Mouse (Mus musculus) liver, embryonic 15.5 days (tissue): ENCODE results near the gene Nell2. TPM values are rescaled to one million over a fixed set of nuclear protein-coding genes. Genes with fewer than 3 reads are reported as not detected.
"Not testable (repeated sequence)": the region's sequence is repeated elsewhere in the genome, so short reads cannot be mapped to it uniquely, and the experiment has no call there.

Source experiments
- ATAC-seq: fragments of 200-750 bp; cut with Nextera tagmentation; 2 replicates; pipeline ENCODE4 v1.8.0; 2017; ENCODE audit warnings: moderate number of reproducible peaks, mild to moderate bottlenecking, moderate library complexity; ENCODE audit not compliant: insufficient read depth
- H3K27ac ChIP-seq: fragments of 300-500 bp; sonication (generic); replicated peaks from 2 replicates; pipeline ENCODE4 v1.5.1; 2015; ENCODE audit warnings: mild to moderate bottlenecking, inconsistent platforms
- H3K27me3 ChIP-seq: fragments of 300-500 bp; sonication (generic); 2 replicates; pipeline ENCODE4 v1.6.1; 2015; ENCODE audit warnings: mild to moderate bottlenecking, inconsistent platforms
- H3K36me3 ChIP-seq: fragments of 300-500 bp; sonication (generic); replicated peaks from 2 replicates; pipeline ENCODE4 v1.6.1; 2015; ENCODE audit warnings: moderate library complexity, mild to moderate bottlenecking, inconsistent platforms
- H3K4me1 ChIP-seq: fragments of 300-500 bp; sonication (generic); replicated peaks from 2 replicates; pipeline ENCODE4 v1.6.1; 2015; ENCODE audit warnings: inconsistent platforms
- H3K4me2 ChIP-seq: fragments of 300-500 bp; sonication (generic); 2 replicates; pipeline ENCODE4 v1.6.1; 2015; ENCODE audit warnings: moderate library complexity, mild to moderate bottlenecking, inconsistent platforms
- H3K4me3 ChIP-seq: fragments of 300-500 bp; sonication (generic); replicated peaks from 2 replicates; pipeline ENCODE4 v1.5.1; 2015; ENCODE audit warnings: mild to moderate bottlenecking, inconsistent platforms
- H3K9ac ChIP-seq: fragments of 300-500 bp; sonication (generic); 2 replicates; pipeline ENCODE4 v1.6.1; 2015; ENCODE audit warnings: moderate library complexity, mild to moderate bottlenecking, inconsistent platforms
- H3K9me3 ChIP-seq: fragments of 300-500 bp; sonication (generic); replicated peaks from 2 replicates; pipeline ENCODE4 v1.6.1; 2016; ENCODE audit warnings: inconsistent platforms
- WGBS: fragments of 180-500 bp; shearing (Covaris S2); methylation state at CpG from one replicate; pipeline ENCODE4 v1.1.7; 2015; ENCODE audit warnings: mixed read lengths; ENCODE audit not compliant: insufficient replicate concordance; 5-methylcytosine and 5-hydroxymethylcytosine counted together
- polyA plus RNA-seq: library from polyadenylated mRNA; unstranded; fragments of >200 nt; fragmentation: Nextera tagmentation; extraction: Ambion mirVana; gene quantifications from 2 replicates; pipeline ENCODE4 v1.2.1, GENCODE M21; 2015

Nell2 gene
- polyA plus RNA-seq, 1 experiment from 2014 or later: 0.36 TPM

DNA sequence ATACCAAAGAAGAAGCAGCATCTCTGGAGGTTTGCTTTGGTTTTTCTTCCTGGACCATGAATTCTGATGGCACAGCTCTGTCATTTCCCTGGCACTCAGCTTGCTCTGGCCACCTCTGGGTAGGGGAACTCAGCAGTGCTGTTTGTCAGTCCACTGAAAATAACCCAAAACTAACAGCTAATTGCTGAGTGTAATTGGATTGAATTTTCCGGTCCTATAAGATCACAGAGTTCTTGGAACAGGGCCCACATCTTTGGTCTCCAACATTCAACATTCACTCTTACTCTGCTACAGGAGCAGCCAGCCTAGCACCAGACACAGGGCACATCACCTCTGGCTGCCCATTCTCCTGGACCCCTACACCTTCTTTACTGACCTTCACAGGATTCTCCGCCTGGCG lies 287.2 kb downstream of the Nell2 start:
- no peak for ATAC-seq
- H3K27me3 ChIP-seq: no peaks in the 10 kb centered on the region
- no peak overlapping the region for H3K4me3 ChIP-seq
- WGBS: 69% methylated on average over 3 of the region's 3 CpGs
- no peak overlapping the region for H3K4me2 ChIP-seq
- H3K9ac ChIP-seq: no peak overlapping the region
- H3K4me1 ChIP-seq: no peaks in the 10 kb centered on the region
- H3K27ac ChIP-seq: no peak overlapping the region
- no peaks in the 10 kb centered on the region for H3K36me3 ChIP-seq
- no peaks in the 10 kb centered on the region for H3K9me3 ChIP-seq

DNA sequence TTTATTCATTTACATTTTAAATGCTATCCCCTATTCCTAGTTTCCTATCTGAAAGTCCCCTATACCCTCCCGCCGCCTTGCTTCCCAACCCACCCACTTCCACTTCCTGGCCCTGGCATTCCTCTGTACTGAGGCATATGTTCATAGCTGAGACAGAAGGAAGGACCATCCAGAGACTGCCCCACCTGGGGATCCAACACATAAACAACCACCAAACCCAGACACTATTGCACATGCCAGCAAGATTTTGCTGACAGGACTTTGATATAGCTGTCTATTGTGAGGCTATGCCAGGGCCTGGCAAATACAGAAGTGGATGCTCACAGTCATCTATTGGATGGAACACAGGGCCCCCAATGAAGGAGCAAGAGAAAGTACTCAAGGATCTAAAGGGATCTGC lies 291.3 kb downstream of the Nell2 start:
- ATAC-seq, H3K9me3 ChIP-seq, H3K4me2 ChIP-seq, H3K27me3 ChIP-seq, H3K36me3 ChIP-seq, H3K27ac ChIP-seq, H3K4me1 ChIP-seq, H3K4me3 ChIP-seq, H3K9ac ChIP-seq: not testable (repeated sequence)
- WGBS: 76% methylated on average over 2 of the region's 2 CpGs

DNA sequence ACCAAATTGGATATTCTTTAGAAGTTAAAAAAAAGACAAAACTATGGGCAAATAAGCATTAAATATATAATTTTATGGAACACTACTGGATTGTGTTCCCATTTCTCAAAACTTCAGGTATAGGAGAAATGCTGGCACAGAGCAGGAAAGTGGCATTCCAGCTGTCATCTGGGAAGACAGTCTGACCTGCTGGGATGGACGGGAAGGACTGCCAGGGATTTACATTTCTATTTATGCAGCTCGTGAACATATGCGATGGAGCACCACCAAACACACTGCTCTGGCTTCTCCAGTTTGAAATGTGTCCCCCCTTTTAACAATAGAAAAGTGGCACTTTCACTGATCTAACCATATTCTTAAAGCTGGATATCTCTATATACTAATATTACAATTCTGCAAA lies 291.9 kb downstream of the Nell2 start:
- 77% methylated on average over 3 of the region's 3 CpGs for WGBS

DNA sequence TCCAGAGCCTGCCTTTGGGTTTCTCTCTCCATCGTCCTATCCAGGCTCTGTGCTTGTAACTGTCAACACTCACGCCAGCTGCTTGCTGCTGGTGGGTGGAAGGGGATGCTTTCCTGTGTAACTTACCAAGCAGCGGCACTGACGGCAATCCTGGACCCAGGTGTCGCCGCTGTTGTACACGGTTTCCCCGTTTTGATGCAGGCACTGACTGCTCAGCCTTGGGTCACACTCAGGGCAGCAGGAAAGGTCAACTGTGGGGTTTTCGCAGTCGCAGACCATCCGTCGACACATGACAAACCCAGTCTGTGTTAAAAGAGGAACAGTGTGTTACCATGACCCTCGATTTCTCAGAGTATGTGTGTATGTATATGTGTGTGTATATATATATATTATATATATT lies 297.2 kb downstream of the Nell2 start:
- Histone ChIP-seq H3K4me3 (no peak overlapping the region), H3K36me3 (no peaks in the 10 kb centered on the region), H3K9me3 (no peaks in the 10 kb centered on the region), H3K27ac (no peak overlapping the region), H3K27me3 (no peaks in the 10 kb centered on the region), H3K4me2 (no peak overlapping the region), H3K9ac (no peak overlapping the region), H3K4me1 (no peaks in the 10 kb centered on the region)
- WGBS: 70% methylated on average over 13 of the region's 13 CpGs
- no peak for ATAC-seq

More for the DNA sequence above, 291.9 kb downstream of the Nell2 start:
- Histone ChIP-seq H3K4me3 (no peak overlapping the region), H3K4me1 (no peaks in the 10 kb centered on the region), H3K27ac (no peak overlapping the region), H3K27me3 (no peaks in the 10 kb centered on the region), H3K36me3 (no peaks in the 10 kb centered on the region), H3K9me3 (no peaks in the 10 kb centered on the region), H3K4me2 (no peak overlapping the region), H3K9ac (no peak overlapping the region)
- no peak for ATAC-seq

DNA sequence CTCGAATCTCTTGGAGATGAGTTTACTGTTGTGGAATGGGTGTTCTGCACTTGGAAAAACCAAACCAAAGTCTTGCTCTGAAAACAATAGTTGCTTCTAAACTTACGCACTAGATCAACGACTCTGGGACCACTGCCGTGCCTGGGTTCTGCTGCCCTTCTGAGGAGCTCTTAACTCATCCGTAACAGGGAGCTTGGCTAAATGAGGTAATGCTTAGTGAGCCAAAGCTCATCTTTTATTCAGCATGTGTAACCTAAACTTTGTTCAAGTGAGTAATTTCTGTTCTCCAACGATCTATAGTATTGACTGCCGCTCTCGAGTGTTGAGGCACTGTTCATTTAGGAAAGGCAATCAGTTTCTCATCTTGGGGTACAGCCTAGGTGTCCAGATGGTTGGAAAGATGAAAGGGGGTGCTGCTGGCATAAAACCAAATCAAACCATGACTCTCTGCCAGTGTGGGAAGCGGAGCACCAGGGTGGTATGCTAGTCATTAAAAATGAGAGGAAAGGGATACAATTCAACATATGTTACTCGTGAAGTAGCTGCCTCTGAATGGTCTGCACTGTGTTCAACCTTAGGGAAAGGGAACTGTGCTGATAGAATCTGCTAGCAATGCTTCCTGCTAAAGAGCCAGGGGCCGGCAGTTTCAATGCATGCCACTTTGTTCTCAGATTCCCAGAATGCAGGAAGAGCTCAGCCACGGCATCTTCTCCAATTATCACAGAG lies 311.6 kb downstream of the Nell2 start:
- no peaks in the 10 kb centered on the region for H3K4me1 ChIP-seq
- peaks cover 9% of the 10 kb centered on the region; the same call in 1 of the 2 replicates for H3K9me3 ChIP-seq
- H3K4me3 ChIP-seq: no peak overlapping the region
- no peak overlapping the region for H3K4me2 ChIP-seq
- H3K27me3 ChIP-seq: no peaks in the 10 kb centered on the region
- H3K27ac ChIP-seq: no peak overlapping the region
- ATAC-seq: no peak
- WGBS: 64% methylated on average over 12 of the region's 12 CpGs
- no peak overlapping the region for H3K9ac ChIP-seq
- no peaks in the 10 kb centered on the region for H3K36me3 ChIP-seq

DNA sequence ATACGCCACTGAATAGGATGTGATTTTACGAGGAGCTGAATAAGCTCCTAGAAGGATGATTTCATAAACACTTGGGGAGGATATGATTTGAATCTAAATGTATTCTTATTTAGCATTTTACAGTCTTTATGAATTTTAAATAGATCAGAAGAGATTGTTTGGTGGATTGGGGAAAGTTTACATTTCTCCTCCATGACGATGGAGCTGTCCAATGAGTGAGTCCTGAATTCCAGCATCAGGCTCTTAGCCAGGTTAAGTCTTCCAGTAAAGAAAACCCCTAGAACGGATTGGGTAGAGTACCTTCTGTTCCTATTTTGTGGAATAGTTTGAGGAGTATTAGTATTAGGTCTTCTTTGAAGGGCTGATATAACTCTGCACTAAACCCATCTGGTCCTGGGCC lies 317.8 kb downstream of the Nell2 start:
- no peak overlapping the region for H3K4me2 ChIP-seq
- H3K27ac ChIP-seq: no peak overlapping the region
- no peak overlapping the region for H3K9ac ChIP-seq
- 0 out of 2 replicates have a peak, but pooled peaks cover 3% of the 10 kb centered on the region for H3K9me3 ChIP-seq
- H3K4me1 ChIP-seq: no peaks in the 10 kb centered on the region
- 58% methylated on average over 4 of the region's 4 CpGs for WGBS
- H3K27me3 ChIP-seq: no peaks in the 10 kb centered on the region
- no peak overlapping the region for H3K4me3 ChIP-seq
- no peaks in the 10 kb centered on the region for H3K36me3 ChIP-seq
- ATAC-seq: no peak

DNA sequence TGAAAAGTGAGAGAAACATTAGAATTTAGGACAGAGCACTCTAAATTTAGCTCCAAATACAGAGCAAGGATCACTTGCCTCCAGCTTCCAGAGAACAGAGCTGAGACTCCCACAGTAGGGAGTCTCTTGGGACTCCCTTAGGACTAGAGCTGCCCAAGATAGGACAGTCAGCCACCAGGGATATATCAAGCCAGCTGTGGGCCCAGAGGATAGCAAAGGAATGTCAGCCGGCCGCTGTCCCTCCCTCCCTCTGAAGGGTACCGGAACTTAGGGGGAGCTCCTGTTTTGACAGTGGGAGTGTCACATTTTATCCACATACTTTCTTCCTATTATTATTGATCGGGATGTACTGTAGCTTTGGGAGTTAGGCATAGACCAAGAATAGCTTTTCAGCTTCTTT lies 319.2 kb downstream of the Nell2 start:
- Histone ChIP-seq H3K9ac (no peak overlapping the region), H3K4me1 (no peaks in the 10 kb centered on the region), H3K27me3 (no peaks in the 10 kb centered on the region), H3K4me3 (no peak overlapping the region), H3K9me3 (0 out of 2 replicates have a peak, but pooled peaks cover 3% of the 10 kb centered on the region), H3K27ac (no peak overlapping the region), H3K4me2 (no peak overlapping the region), H3K36me3 (no peaks in the 10 kb centered on the region)
- WGBS: 61% methylated on average over 4 of the region's 4 CpGs
- no peak for ATAC-seq

DNA sequence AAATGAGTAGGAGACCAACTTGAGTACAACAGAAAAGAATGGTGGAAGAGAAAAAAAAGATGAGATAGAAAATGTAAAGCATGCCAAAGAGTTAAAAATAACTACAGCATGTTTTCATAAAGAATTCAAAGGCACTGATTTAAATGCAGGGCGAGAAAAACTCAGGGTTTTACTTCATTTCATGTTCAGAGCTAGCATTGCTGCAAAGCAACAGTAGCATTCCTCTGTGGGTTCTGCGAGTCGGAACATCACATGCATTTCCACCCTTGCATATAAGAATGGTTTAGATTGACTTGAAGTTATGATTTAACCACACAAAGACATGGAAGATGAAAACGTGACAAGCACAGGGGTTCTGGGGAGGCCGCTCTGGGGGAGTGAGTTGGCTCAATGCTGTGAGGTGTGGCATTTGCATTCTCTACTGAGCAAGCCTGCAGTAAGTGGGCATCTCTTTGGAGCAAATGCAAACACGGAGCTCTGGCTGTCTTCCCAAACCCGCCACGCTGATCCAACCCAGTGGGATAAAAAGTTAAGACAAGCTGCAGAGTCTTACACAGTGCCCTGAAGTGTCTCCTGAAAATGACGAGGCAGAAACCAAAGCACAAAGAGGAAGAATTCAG lies 334.6 kb downstream of the Nell2 start:
- Histone ChIP-seq H3K27me3 (no peaks in the 10 kb centered on the region), H3K9me3 (0 out of 2 replicates have a peak, but pooled peaks cover 3% of the 10 kb centered on the region), H3K4me3 (no peak overlapping the region), H3K36me3 (no peaks in the 10 kb centered on the region), H3K27ac (no peak overlapping the region), H3K4me1 (no peaks in the 10 kb centered on the region), H3K4me2 (no peak overlapping the region), H3K9ac (no peak overlapping the region)
- 43% methylated on average over 9 of the region's 9 CpGs for WGBS
- ATAC-seq: no peak

DNA sequence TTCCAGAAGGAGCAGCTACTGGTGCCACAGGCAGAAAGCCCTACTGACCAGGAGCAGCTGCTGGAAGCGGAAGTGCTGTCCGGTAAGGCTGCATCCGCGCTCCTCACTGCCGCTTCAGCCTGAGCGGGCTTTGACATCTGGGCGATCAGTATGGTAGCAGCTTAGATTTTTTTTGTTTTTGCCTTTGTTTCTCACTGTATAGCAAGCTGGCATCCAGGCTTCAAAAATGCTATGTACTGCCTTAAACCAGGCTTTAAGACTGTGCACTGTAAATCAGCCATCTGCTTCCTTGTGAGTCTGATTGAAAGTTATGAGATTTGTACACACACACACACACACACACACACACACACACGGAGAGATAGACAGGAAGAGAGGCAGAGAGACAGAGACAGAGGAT lies 335.4 kb downstream of the Nell2 start:
- H3K4me2 ChIP-seq: no peak overlapping the region
- no peak overlapping the region for H3K27ac ChIP-seq
- H3K36me3 ChIP-seq: no peaks in the 10 kb centered on the region
- H3K27me3 ChIP-seq: no peaks in the 10 kb centered on the region
- H3K9me3 ChIP-seq: 0 out of 2 replicates have a peak, but pooled peaks cover 3% of the 10 kb centered on the region
- H3K4me3 ChIP-seq: no peak overlapping the region
- WGBS: 68% methylated on average over 8 of the region's 8 CpGs
- H3K4me1 ChIP-seq: no peaks in the 10 kb centered on the region
- no peak for ATAC-seq
- no peak overlapping the region for H3K9ac ChIP-seq

DNA sequence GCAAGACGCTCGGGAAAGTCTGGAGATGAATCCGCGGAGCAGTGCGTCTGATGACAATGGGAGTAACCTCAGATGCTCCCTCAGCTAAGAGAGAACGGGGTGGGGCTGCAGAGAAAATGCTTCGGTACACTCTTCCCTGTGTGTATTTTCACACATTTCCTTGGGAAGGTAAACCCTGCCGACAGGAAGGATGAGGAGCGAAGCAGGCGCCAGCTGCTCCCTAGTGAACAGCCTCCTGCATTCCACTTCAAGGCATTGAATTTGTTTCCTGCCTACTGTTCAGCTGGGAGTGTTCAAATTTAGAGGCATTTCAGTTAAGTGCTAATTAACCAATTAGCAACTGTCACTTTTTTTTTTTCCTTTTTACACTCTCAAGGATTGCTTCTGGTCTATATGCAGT lies 342.1 kb downstream of the Nell2 start:
- no peaks in the 10 kb centered on the region for H3K27me3 ChIP-seq
- H3K4me1 ChIP-seq: no peaks in the 10 kb centered on the region
- ATAC-seq: no peak
- no peak overlapping the region for H3K4me3 ChIP-seq
- no peak overlapping the region for H3K27ac ChIP-seq
- H3K36me3 ChIP-seq: no peaks in the 10 kb centered on the region
- H3K9me3 ChIP-seq: 0 out of 2 replicates have a peak, but pooled peaks cover 3% of the 10 kb centered on the region
- no peak overlapping the region for H3K9ac ChIP-seq
- no peak overlapping the region for H3K4me2 ChIP-seq
- 46% methylated on average over 10 of the region's 10 CpGs for WGBS

DNA sequence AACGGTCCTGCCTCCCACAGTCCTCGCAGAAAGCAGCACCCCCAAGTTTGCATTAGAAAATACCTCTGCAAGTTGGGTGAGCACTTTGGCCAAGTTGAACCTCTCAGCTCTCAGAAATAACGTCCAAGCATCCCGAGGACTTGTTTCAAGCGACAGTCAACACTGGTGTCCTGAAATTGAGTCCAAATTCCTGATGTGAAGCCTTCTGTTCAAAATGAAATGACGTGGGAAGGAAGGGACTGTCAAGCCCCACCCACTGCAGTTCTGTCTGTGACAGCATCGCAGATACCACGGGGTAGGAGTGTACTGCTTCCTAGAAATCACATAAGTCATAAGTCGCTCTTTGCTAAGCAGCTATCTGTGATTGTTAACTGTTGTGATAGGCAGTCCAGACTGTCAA lies 342.9 kb downstream of the Nell2 start:
- ATAC-seq: no peak
- no peaks in the 10 kb centered on the region for H3K27me3 ChIP-seq
- WGBS: 39% methylated on average over 9 of the region's 9 CpGs
- H3K4me2 ChIP-seq: no peak overlapping the region
- no peak overlapping the region for H3K27ac ChIP-seq
- H3K4me3 ChIP-seq: no peak overlapping the region
- 0 out of 2 replicates have a peak, but pooled peaks cover 3% of the 10 kb centered on the region for H3K9me3 ChIP-seq
- no peaks in the 10 kb centered on the region for H3K36me3 ChIP-seq
- H3K9ac ChIP-seq: no peak overlapping the region
- H3K4me1 ChIP-seq: no peaks in the 10 kb centered on the region
